Comparison of ENCODE assay signal across 9 mouse cellular contexts in the genomic region with DNA sequence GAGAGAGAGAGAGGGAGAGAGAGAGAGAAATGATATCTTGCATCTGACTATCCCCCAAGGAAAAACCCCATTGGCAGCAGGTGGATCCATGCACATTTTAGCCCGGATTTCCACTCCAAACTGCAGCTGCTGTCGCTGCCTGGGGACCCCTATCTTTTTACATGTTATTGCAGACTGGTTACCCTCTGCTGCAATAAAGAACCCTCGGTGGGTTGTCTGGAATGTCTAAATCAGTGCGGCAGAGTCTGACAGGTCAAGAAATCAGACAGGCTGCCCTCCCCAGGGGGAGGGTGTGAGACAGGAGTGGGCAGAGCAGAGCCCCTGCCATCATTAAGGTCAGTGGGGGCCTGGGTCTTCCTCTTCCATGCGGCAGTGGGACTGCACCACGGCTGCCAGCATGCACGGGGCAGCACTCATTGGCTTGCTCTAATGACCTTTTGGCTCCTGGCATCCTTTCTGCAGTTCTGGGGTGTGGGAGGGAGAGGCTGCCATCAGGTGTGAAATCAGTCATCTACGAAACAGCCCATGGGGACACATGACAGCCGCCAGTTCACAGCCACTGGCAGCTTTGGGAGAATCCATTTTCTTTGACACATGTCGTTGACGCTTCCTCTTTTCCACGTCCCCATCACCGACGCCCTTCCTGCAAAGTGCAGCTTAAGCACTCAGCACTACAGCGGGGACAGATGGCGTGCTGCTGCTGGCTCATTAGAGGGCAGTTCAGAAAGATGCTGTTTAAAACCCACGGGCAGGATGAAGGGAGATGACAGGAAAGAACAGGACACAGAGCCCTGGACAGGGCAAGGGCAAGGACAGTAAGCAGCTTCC.
DNase-seq lines count a peak whose midpoint lies in the region; ATAC-seq lines count a peak whose summit lies in the region.
"Had no signal": no experiment of that assay in that cellular context is flagged by ENCODE, and none has a peak within 500 bp of the region (broad histone marks: within the 10 kb centered on the region; RNA-seq: fewer than 3 reads in every experiment).

No protein-coding gene starts in this region.

- intact Hi-C loops in left cerebral cortex, postnatal 14 days (cut with DNase I): no loop called here

- H3K9me3 ChIP-seq in neural tube, embryonic 11.5 days (ENCODE audit: control insufficient read depth, low read length): no peaks in the 10 kb centered on the region
- peaks cover 7% of the 10 kb centered on the region for H3K9me3 ChIP-seq in midbrain, embryonic 10.5 days (replicated peaks)

- no peak overlapping the region for H3K4me2 ChIP-seq in neural tube, embryonic 11.5 days (ENCODE audit: low read depth)

- H3K4me3 ChIP-seq in neural tube, embryonic 11.5 days (ENCODE audit: low read depth, low read length): no peak overlapping the region
- H3K4me3 ChIP-seq in midbrain, embryonic 10.5 days: no peak overlapping the region

- H3K27me3 ChIP-seq in neural tube, embryonic 11.5 days (ENCODE audit: control insufficient read depth, insufficient read depth, low read length): no peaks in the 10 kb centered on the region
- H3K27me3 ChIP-seq in midbrain, embryonic 10.5 days (ENCODE audit: low read depth, poor library complexity, severe bottlenecking): peaks cover 16% of the 10 kb centered on the region

- H3K9ac ChIP-seq in neural tube, embryonic 11.5 days (ENCODE audit: low read length): no peak overlapping the region

- no peak for DNase-seq in neural tube, embryonic 11.5 days (ENCODE audit: low spot score)
- no peak for DNase-seq in neural tube, embryonic 10.5 days (ENCODE audit: extremely low spot score, low spot score)
- no peak for DNase-seq in midbrain, embryonic 10.5 days (ENCODE audit: low spot score)
- DNase-seq in right cerebral cortex, postnatal 10 days (ENCODE audit: low spot score in 2 of 2): no peak
- DNase-seq in gastrocnemius, adult 18-20 months (ENCODE audit: low spot score): no peak
- DNase-seq in left cerebral cortex, adult 8-10 months (ENCODE audit: low spot score in 2 of 2): no peak
- DNase-seq in left cerebral cortex, postnatal 14 days (ENCODE audit: low spot score in 2 of 2): no peak
- DNase-seq: thymus, adult 18-20 months had no signal

- 26% methylated on average over 17 of the region's 17 CpGs for WGBS in neural tube, embryonic 11.5 days
- WGBS in midbrain, embryonic 10.5 days: 65% methylated on average over 17 of the region's 17 CpGs

- H3K27ac ChIP-seq in neural tube, embryonic 11.5 days (ENCODE audit: low read depth, low read length): peak overlapping the region; percentile 45
- H3K27ac ChIP-seq in midbrain, embryonic 10.5 days (replicated peaks): peak overlapping the region; percentile 66

- H3K36me3 ChIP-seq in neural tube, embryonic 11.5 days (ENCODE audit: control insufficient read depth, insufficient read depth, low read length): no peaks in the 10 kb centered on the region
- no peaks in the 10 kb centered on the region for H3K36me3 ChIP-seq in midbrain, embryonic 10.5 days

- peaks cover 17% of the 10 kb centered on the region for H3K4me1 ChIP-seq in neural tube, embryonic 11.5 days (ENCODE audit: control insufficient read depth, insufficient read depth, low read length)
- peaks cover 49% of the 10 kb centered on the region for H3K4me1 ChIP-seq in midbrain, embryonic 10.5 days

- ATAC-seq in neural tube, embryonic 11.5 days (ENCODE audit: insufficient read depth, low FRiP score, low TSS enrichment): no peak
- ATAC-seq in hematopoietic stem cell, adult 5-6 weeks (replicated peaks in 1 of 2; ENCODE audit: insufficient read depth in 1 of 2, low FRiP score in 2 of 2, low TSS enrichment in 1 of 2, low read depth in 1 of 2, poor library complexity in 2 of 2, severe bottlenecking in 2 of 2): peak; percentile 73 to 75; a peak in 3 of 4 replicates
